Mouse (Mus musculus): ENCODE data around the gene Lmbr1l.

DNA sequence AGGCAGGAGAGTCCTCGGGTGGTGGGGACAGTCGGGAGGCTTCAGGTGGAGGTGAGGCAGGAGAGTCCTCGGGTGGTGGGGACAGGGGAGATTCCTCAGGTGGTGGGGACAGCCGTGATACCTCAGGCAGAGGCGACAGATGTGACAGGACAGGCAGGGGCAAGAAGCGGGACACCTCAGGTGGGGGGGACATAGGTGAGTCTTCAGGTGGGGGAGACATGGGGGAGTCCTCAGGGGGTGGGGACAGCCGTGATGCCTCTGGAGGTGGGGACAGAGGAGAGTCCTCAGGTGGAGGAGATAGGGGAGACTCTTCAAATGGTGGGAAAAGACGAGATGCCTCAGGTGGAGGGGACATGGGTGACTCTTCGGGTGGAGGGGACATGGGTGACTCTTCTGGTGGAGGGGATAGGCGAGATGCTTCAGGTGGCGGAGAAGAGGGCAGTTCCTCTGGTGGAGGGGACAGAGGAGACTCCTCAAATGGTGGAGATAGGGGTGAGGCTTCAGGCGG is 54.5 kb downstream of the Lmbr1l start:
- no peak for TF ChIP-seq POLR2A (IDR thresholded peaks at IDR 0.05; ENCODE audit: insufficient read depth, low read depth, low read length)
- no peak for TF ChIP-seq CTCF (IDR thresholded peaks at IDR 0.05; ENCODE audit: insufficient read depth, low read depth, low read length)
